Mouse (Mus musculus) limb, embryonic 12.5 days (tissue): ENCODE results near the gene Kncn. TPM values are rescaled to one million over a fixed set of nuclear protein-coding genes. Genes with fewer than 3 reads are reported as not detected.
A peak's percentile ranks its signal among the peaks of the same experiment; 100 is the strongest.

Source experiments
- ATAC-seq: fragments of 200-750 bp; cut with Nextera tagmentation; 2 replicates; pipeline ENCODE4 v1.8.0; 2017; ENCODE audit warnings: low read depth, moderate TSS enrichment; ENCODE audit not compliant: insufficient number of reproducible peaks, insufficient read depth, low FRiP score, low TSS enrichment
- H3K27ac ChIP-seq: fragments of 300-500 bp; sonication (generic); 2 replicates; pipeline ENCODE4 v1.5.1; 2016; ENCODE audit warnings: mild to moderate bottlenecking, moderate library complexity
- H3K27me3 ChIP-seq: fragments of 300-500 bp; sonication (generic); 2 replicates; pipeline ENCODE4 v1.6.1; 2016; ENCODE audit warnings: mild to moderate bottlenecking, moderate library complexity
- H3K36me3 ChIP-seq: fragments of 300-500 bp; sonication (generic); 2 replicates; pipeline ENCODE4 v1.6.1; 2016; ENCODE audit warnings: mild to moderate bottlenecking, moderate library complexity
- H3K4me1 ChIP-seq: fragments of 300-500 bp; sonication (generic); replicated peaks from 2 replicates; pipeline ENCODE4 v1.6.1; 2016
- H3K4me2 ChIP-seq: fragments of 300-500 bp; sonication (generic); 2 replicates; pipeline ENCODE4 v1.6.1; 2016; ENCODE audit warnings: mild to moderate bottlenecking, moderate library complexity
- H3K4me3 ChIP-seq: fragments of 300-500 bp; sonication (generic); replicated peaks from 2 replicates; pipeline ENCODE4 v1.5.1; 2016; ENCODE audit warnings: mild to moderate bottlenecking
- H3K9ac ChIP-seq: fragments of 300-500 bp; sonication (generic); replicated peaks from 2 replicates; pipeline ENCODE4 v1.6.1; 2016; ENCODE audit warnings: mild to moderate bottlenecking, moderate library complexity
- H3K9me3 ChIP-seq: fragments of 300-500 bp; sonication (generic); 2 replicates; pipeline ENCODE4 v1.6.1; 2016; ENCODE audit warnings: mild to moderate bottlenecking, moderate library complexity
- WGBS: fragments of 180-500 bp; shearing (Covaris S2); methylation state at CpG from one replicate; pipeline ENCODE4 v1.1.7; 2016; 5-methylcytosine and 5-hydroxymethylcytosine counted together
- polyA plus RNA-seq: library from polyadenylated mRNA; unstranded; fragments of >200 nt; fragmentation: Nextera tagmentation; extraction: Ambion mirVana; gene quantifications from 2 replicates; pipeline ENCODE4 v1.2.1, GENCODE M21; 2016

The Kncn gene
- polyA plus RNA-seq, 1 experiment from 2014 or later, result not detected

DNA sequence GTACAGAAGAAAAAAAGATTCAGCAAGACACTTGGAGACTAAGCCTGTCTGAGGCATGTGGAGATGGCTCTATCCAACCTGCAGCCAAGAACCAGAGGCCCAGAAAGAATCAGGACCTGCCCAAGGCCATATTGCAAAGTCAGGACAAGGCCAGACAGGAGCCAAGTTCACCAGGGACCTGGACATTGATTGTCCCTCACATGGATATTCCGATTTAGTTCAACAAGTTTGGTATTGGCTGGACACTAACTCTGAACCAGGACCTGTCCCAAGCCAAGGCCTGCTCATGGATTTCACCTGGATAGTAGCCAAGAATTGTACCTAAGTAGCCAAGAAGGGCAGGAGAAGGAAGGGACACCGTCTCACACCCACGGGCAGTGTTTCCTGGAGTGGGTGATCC, 22.6 kb downstream of the Kncn start:
- peaks cover 34% of the 10 kb centered on the region for H3K4me1 ChIP-seq
- no peak overlapping the region for H3K9ac ChIP-seq
- peaks cover 77% of the 10 kb centered on the region for H3K27me3 ChIP-seq
- ATAC-seq, result no peak
- no peak overlapping the region for H3K27ac ChIP-seq
- WGBS, result 88% methylated on average over 3 of the region's 3 CpGs
- no peaks in the 10 kb centered on the region for H3K36me3 ChIP-seq
- H3K4me3 ChIP-seq, result no peak overlapping the region
- no peak overlapping the region for H3K4me2 ChIP-seq
- H3K9me3 ChIP-seq, result no peaks in the 10 kb centered on the region

DNA sequence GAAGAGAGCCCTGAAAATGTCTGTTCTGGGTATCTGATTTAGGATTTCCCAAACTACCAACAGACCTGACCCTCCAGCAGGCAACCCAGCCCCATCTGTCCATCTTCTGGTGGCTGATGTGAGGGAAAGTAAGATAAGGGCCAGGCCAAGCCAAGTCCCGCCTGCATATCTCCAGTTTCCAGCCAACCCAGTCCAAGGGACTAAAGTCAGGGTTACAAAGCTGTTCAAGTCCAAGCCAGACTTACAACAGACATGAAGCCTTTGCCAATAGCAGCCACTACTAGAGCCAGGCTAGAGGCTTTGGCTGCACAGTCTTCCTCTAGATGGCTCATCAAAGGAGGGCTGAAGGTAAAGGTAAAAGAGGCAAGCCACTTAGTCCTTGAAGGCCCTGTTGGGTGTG, 23.8 kb downstream of the Kncn start:
- Histone ChIP-seq H3K27me3 (peaks cover 71% of the 10 kb centered on the region), H3K27ac (no peak overlapping the region), H3K9me3 (no peaks in the 10 kb centered on the region), H3K4me1 (peaks cover 36% of the 10 kb centered on the region), H3K9ac (no peak overlapping the region), H3K36me3 (no peaks in the 10 kb centered on the region), H3K4me2 (no peak overlapping the region), H3K4me3 (no peak overlapping the region)
- WGBS, result 79% methylated on average over 1 of the region's 1 CpGs
- no peak for ATAC-seq

DNA sequence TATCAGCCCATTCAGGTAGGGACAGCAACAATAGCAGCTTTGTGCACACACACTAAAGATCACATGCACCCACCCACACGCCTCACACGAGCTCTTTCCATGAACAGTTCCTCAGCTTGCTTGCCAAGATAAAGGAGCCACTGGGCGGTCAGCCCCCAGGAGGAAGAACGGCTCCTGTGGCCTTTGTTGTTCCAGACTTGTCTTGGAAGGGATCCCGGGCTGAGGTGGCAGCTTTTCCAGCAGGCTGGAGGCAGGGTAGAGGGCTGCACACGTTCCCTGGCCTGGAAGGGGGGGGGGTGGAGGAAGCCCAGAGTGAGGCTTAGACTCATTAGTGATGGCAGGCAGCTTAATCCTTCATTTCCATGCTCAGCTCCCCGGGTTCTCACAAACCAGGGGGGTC, 24.4 kb downstream of the Kncn start:
- Histone ChIP-seq H3K27ac (no peak overlapping the region), H3K9ac (no peak overlapping the region), H3K4me2 (no peak overlapping the region), H3K4me1 (peaks cover 36% of the 10 kb centered on the region), H3K4me3 (no peak overlapping the region), H3K27me3 (peaks cover 74% of the 10 kb centered on the region), H3K9me3 (no peaks in the 10 kb centered on the region), H3K36me3 (no peaks in the 10 kb centered on the region)
- ATAC-seq, result no peak
- WGBS, result 17% methylated on average over 7 of the region's 7 CpGs

DNA sequence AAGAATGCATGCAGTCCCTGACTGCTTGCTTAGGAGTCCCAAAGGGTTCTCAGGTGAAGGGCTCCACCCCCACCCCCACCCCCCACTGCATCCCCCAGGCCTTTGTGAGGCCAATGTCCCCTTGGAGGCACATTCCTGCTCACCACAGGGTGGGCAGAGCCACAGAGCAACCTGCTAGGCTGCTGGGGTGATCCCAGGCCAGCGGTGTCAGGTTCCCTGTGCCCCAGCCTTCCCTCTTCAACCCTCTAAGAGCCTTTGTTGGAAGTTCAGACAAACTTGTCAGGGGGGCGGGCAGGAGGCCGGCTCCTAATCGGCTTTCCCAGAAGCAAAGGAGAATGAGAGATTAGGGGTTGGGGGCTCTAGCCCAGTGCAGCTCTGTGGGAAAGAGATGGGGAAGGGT, 27.4 kb downstream of the Kncn start:
- Histone ChIP-seq H3K27ac (no peak overlapping the region), H3K27me3 (peaks cover 61% of the 10 kb centered on the region), H3K4me1 (peaks cover 15% of the 10 kb centered on the region), H3K36me3 (no peaks in the 10 kb centered on the region), H3K4me3 (no peak overlapping the region), H3K4me2 (no peak overlapping the region; the same call in 1 of the 2 replicates), H3K9ac (no peak overlapping the region), H3K9me3 (no peaks in the 10 kb centered on the region)
- 10% methylated on average over 4 of the region's 4 CpGs for WGBS
- peak; percentile 17; the same call in 1 of the 2 replicates for ATAC-seq

DNA sequence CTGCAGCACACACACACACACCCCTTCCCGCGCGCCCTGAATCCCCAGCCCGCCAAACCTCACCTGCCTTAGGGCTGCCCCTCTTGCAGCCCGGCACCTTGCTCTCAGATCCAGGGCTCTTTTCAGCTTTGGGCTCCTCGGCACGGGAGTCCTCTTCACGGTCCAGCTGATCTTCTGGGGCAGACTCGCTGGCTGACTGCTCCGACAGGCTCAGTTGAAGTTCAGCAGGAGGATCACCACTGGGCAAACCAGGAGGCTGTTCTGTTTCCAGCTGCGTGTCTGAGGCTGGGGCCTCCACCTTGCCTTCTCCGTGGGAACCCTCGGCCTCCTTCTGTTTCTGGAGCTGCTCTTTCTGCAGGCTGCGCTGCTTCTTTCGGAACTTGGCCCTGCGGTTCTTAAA, 35.7 kb downstream of the Kncn start:
- no peak overlapping the region for H3K27ac ChIP-seq
- H3K9me3 ChIP-seq, result no peaks in the 10 kb centered on the region; the same call in 1 of the 2 replicates
- no peak overlapping the region for H3K4me2 ChIP-seq
- H3K9ac ChIP-seq, result no peak overlapping the region
- WGBS, result 80% methylated on average over 16 of the region's 16 CpGs
- no peaks in the 10 kb centered on the region for H3K36me3 ChIP-seq
- H3K4me3 ChIP-seq, result no peak overlapping the region
- ATAC-seq, result no peak
- peaks cover 5% of the 10 kb centered on the region; the same call in 1 of the 2 replicates for H3K4me1 ChIP-seq
- peaks cover 95% of the 10 kb centered on the region for H3K27me3 ChIP-seq

DNA sequence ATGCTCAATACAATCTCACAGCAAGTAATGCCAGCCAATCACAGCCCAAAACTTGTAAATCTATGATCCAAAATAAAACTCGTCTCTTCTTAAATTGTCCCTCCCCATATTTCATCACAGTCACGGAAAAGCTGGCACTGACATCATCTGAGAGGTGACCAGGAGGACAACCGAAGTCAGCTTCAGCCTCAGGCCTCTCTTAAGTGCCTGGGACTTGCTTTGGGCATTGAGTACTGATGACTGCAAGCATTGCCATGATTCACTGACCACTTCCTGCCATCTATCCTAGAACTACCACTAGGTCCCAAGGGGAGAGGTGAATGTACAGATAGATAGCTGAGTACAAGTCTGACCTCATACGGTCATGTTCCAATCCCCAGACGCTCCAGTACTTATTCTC, 38.5 kb downstream of the Kncn start:
- no peak overlapping the region for H3K27ac ChIP-seq
- no peak overlapping the region for H3K4me3 ChIP-seq
- peaks cover 92% of the 10 kb centered on the region for H3K27me3 ChIP-seq
- no peak overlapping the region for H3K9ac ChIP-seq
- peaks cover 5% of the 10 kb centered on the region; the same call in 1 of the 2 replicates for H3K4me1 ChIP-seq
- ATAC-seq, result no peak
- H3K9me3 ChIP-seq, result no peaks in the 10 kb centered on the region; the same call in 1 of the 2 replicates
- WGBS, result 88% methylated on average over 5 of the region's 5 CpGs
- no peaks in the 10 kb centered on the region for H3K36me3 ChIP-seq
- no peak overlapping the region for H3K4me2 ChIP-seq

DNA sequence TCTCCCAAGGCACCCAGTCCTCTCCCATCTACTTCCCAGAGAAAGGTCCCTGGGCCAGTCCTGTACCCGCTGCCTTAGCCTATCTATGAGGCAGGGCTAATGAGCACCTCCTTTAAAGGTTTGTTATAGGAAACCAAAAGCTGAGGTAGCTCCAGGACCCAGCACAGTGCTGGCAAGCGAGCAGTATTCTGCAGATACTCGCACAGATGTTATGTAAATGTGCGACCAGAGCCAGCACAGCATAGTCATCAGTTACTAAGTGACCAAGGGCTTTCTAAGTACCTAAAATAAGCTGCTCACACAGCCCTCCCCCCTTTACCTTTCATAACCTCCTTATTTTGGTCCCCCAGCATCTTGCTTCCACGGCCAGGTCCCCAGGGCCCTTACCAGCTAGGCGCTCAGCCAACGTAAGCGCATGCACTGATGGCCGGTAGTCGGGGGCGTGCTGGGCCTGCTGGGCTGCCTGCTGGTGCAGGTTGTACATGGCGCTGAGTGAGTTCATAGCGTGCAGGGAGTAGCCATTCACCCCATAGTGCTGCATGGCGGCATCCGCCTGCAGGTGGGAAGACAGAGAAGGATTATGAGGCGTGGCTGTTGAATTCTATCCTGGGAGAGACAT, 39.2 kb downstream of the Kncn start:
- 70% methylated on average over 16 of the region's 16 CpGs for WGBS
- Histone ChIP-seq H3K27me3 (peaks cover 92% of the 10 kb centered on the region), H3K27ac (no peak overlapping the region), H3K9me3 (no peaks in the 10 kb centered on the region; the same call in 1 of the 2 replicates), H3K4me1 (no peaks in the 10 kb centered on the region), H3K36me3 (no peaks in the 10 kb centered on the region), H3K9ac (no peak overlapping the region), H3K4me2 (no peak overlapping the region), H3K4me3 (no peak overlapping the region)
- ATAC-seq, result no peak

DNA sequence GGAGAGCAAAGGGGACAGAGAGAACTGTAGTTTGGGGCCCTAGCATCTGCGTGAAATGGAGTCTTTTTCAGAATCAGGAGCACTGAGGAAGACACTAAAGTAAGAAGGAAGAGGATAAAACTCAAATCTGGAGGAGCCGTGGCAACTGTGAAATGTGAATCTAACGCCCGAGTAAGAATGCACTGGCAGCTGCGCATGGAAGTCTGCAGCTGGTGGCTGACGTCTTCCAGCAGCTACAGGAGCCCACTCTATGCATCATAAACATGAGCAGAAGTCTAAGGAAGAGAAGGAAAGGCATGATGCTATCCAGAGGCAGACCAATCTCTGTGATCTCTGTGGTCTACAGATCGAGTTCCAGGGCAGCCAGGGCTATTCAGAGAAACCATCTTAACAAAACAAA, 43.4 kb downstream of the Kncn start:
- Histone ChIP-seq H3K9me3 (no peaks in the 10 kb centered on the region; the same call in 1 of the 2 replicates), H3K27me3 (peaks cover 93% of the 10 kb centered on the region), H3K9ac (no peak overlapping the region), H3K27ac (no peak overlapping the region), H3K4me2 (no peak overlapping the region), H3K4me3 (no peak overlapping the region), H3K4me1 (no peaks in the 10 kb centered on the region), H3K36me3 (no peaks in the 10 kb centered on the region)
- WGBS, result 40% methylated on average over 7 of the region's 7 CpGs
- no peak for ATAC-seq

DNA sequence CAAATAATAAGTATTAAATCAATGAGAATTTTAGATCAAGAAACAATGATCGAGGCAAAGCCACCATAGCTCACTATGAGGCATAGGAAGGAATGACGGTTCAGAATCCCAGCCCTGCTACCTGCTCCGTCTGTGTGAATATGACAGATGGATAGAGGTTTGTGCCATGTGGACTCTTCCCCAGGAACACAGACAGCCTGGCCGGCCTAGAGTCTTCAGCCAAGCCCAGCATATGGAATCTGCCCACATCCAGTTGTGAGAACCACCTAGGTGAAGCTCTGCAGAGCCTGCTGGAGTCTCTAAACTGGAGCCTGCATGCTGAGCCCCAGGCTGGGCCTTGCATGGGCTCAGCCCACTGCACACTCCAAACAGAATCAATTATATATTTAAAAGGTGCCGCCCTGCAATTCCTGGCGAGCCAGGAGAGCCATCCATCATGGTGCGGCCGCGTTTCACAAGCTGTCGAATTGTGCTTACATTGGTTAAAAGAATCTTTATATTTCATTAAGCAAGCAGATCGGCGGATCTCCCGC, 47.4 kb downstream of the Kncn start:
- Histone ChIP-seq H3K4me3 (no peak overlapping the region), H3K4me2 (no peak overlapping the region), H3K4me1 (peaks cover 8% of the 10 kb centered on the region), H3K9me3 (no peaks in the 10 kb centered on the region), H3K27me3 (peaks cover 97% of the 10 kb centered on the region), H3K36me3 (no peaks in the 10 kb centered on the region), H3K9ac (no peak overlapping the region), H3K27ac (no peak overlapping the region)
- no peak for ATAC-seq
- WGBS, result 40% methylated on average over 13 of the region's 13 CpGs

DNA sequence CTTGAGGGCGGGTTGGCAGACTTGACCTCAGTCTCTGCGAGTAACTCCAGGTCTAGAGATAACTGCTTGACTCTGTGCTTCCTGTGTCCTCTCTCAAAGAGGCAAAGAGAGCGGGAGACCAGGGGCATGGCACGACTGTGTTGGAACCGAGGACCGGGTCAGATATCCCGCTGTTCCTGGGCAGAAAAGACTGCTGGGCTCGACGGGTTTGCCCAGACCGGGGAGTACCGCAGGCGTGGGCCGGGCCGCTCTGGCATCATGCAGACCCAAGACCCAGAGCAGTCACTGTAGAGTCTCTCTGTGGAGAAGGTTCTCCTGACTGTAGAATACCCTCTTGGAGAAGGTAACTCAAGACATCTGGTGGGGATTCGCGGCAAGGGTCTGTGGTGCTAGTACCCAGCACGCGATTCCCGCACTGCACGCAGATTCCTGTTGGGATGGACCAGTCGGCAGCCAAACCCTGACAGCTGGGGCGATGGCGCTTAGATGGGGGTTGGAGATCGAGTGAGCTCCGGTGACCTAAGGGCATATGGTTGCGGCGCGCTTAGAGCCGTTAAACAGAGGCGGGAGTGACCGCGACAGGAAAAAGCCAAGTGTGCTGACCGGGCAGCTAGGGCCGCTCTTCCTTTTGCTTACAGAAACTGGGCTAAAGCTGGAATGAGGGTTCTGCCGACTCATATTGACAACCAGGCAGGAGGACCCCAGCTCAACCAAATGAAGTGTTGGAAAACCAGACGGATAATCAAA, 51.8 kb downstream of the Kncn start:
- H3K27me3 ChIP-seq, result peaks cover 100% of the 10 kb centered on the region
- H3K9me3 ChIP-seq, result no peaks in the 10 kb centered on the region
- under 1% methylated on average over 36 of the region's 36 CpGs for WGBS
- no peaks in the 10 kb centered on the region for H3K36me3 ChIP-seq
- no peak overlapping the region for H3K27ac ChIP-seq
- peak overlapping the region; percentile 11; the same call in 1 of the 2 replicates for H3K4me3 ChIP-seq
- H3K9ac ChIP-seq, result no peak overlapping the region
- peaks cover 27% of the 10 kb centered on the region for H3K4me1 ChIP-seq
- H3K4me2 ChIP-seq, result peak overlapping the region; percentile 33
- no peak for ATAC-seq

DNA sequence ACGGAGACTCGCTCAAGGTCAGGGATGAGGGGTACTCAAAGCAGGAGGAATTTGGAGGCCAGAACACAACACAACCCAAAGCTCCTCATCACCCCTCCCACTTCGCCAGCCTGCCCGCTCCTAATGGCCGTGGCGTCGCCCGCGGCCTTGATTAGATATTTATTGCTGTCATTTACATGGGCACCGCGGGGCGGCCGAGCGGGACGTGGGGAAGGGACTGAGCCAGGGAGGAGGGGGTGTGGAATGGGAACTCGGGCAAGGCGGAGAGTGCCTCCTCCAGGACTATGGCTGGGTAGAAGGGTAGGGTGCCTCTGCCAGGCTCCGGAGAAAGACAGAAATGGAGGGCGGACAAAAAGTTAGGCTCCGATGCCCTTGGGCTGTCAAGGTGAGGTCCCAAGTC, 52.4 kb downstream of the Kncn start:
- Histone ChIP-seq H3K4me1 (peaks cover 27% of the 10 kb centered on the region), H3K4me3 (peak overlapping the region; percentile 7; the same call in 1 of the 2 replicates), H3K9ac (no peak overlapping the region), H3K27ac (no peak overlapping the region), H3K27me3 (peaks cover 100% of the 10 kb centered on the region), H3K9me3 (no peaks in the 10 kb centered on the region), H3K4me2 (peak overlapping the region; percentile 33), H3K36me3 (no peaks in the 10 kb centered on the region)
- no peak for ATAC-seq
- under 1% methylated on average over 20 of the region's 20 CpGs for WGBS
